Mouse (Mus musculus) frontal cortex, adult 2 months (tissue): ENCODE measurements around the gene Samd9l. TPM values are rescaled to one million over a fixed set of nuclear protein-coding genes. Genes with fewer than 3 reads are reported as not detected.
"Not testable (repeated sequence)": the region's sequence is repeated elsewhere in the genome, so short reads cannot be mapped to it uniquely, and the experiment has no call there.

Source experiments
- DNase-seq, 2 experiments: peaks; one replicate each; pipeline ENCODE4 v3.0.0; 2022; ENCODE audit warnings: low spot score in 1 of 2; ENCODE audit errors: extremely low spot score in 1 of 2
- polyA plus RNA-seq: library from polyadenylated mRNA; depleted of rRNA; stranded (reverse); fragments of >200 nt; gene quantifications from 2 replicates; pipeline ENCODE4 v1.2.3, GENCODE M21; 2012; rRNA removed

Samd9l gene
- polyA plus RNA-seq: 2.6 and 3.4 TPM in 2 replicates

GRCm38 (mm10) chr6:3399340-3400068 lies at the start of gene Samd9l:
Gene Samd9l, minus strand, starts transcription at chr6:3399572.
- DNase-seq: peak; percentile 33 to 85

- DNase-seq: peak; percentile 43 to 83
These were observed 48.0 kb upstream of the Samd9l start for GRCm38 (mm10) chr6:3447404-3447803.

- DNase-seq: peak in 1 of 2 experiments; percentile 37
These were observed 44.5 kb upstream of the Samd9l start for GRCm38 (mm10) chr6:3443905-3444304.

GRCm38 (mm10) chr6:3436087-3436486 lies 36.7 kb upstream of the Samd9l start:
- DNase-seq: no peak

- not testable (repeated sequence) for DNase-seq
These were observed 31.6 kb upstream of the Samd9l start for GRCm38 (mm10) chr6:3430976-3431375.

GRCm38 (mm10) chr6:3427047-3427446 lies 27.7 kb upstream of the Samd9l start:
- no peak for DNase-seq

- not testable (repeated sequence) for DNase-seq
These were observed 26.0 kb upstream of the Samd9l start for GRCm38 (mm10) chr6:3425333-3425732.

GRCm38 (mm10) chr6:3424613-3425277 lies 25.4 kb upstream of the Samd9l start:
- DNase-seq: not testable (repeated sequence)

GRCm38 (mm10) chr6:3397182-3397906 lies 2.0 kb downstream of the Samd9l start:
- not testable (repeated sequence) for DNase-seq

- DNase-seq: not testable (repeated sequence)
These were observed 3.3 kb downstream of the Samd9l start for GRCm38 (mm10) chr6:3395921-3396611.

- no peak for DNase-seq
These were observed 9.4 kb downstream of the Samd9l start for GRCm38 (mm10) chr6:3389995-3390394.

- DNase-seq: no peak
These were observed 12.8 kb downstream of the Samd9l start for GRCm38 (mm10) chr6:3386565-3386964.

- DNase-seq: not testable (repeated sequence)
These were observed 14.6 kb downstream of the Samd9l start for GRCm38 (mm10) chr6:3384816-3385215.

- DNase-seq: not testable (repeated sequence)
These were observed 15.1 kb downstream of the Samd9l start for GRCm38 (mm10) chr6:3384115-3384791.

GRCm38 (mm10) chr6:3379146-3379545 lies 20.2 kb downstream of the Samd9l start:
- DNase-seq: no peak

- no peak for DNase-seq
These were observed 22.7 kb downstream of the Samd9l start for GRCm38 (mm10) chr6:3376687-3377086.

GRCm38 (mm10) chr6:3369527-3369926 lies 29.8 kb downstream of the Samd9l start:
- DNase-seq: no peak

- DNase-seq: not testable (repeated sequence)
These were observed 33.8 kb downstream of the Samd9l start for GRCm38 (mm10) chr6:3365609-3366008.

GRCm38 (mm10) chr6:3345924-3346597 lies 53.3 kb downstream of the Samd9l start:
- DNase-seq: peak in 1 of 2 experiments; percentile 41
